Mouse (Mus musculus) neural tube, embryonic 14.5 days (tissue): Measurements from ENCODE around the gene Kcnk12. TPM values are rescaled to one million over a fixed set of nuclear protein-coding genes. Genes with fewer than 3 reads are reported as not detected.

Experiments used
- ATAC-seq: fragments of 200-750 bp; cut with Nextera tagmentation; 2 replicates; pipeline ENCODE4 v1.8.0; 2017; ENCODE audit warnings: low read depth, mild to moderate bottlenecking, moderate TSS enrichment, moderate library complexity
- H3K27ac ChIP-seq: fragments of 300-500 bp; sonication (generic); 2 replicates; pipeline ENCODE4 v1.5.1; 2014; ENCODE audit warnings: low read depth, mild to moderate bottlenecking, control low read depth, low read length, moderate library complexity, mixed read lengths
- H3K27me3 ChIP-seq: fragments of 300-500 bp; sonication (generic); 2 replicates; pipeline ENCODE4 v1.6.1; 2014; ENCODE audit warnings: low read length; ENCODE audit not compliant: control insufficient read depth, insufficient read depth
- H3K36me3 ChIP-seq: fragments of 300-500 bp; sonication (generic); 2 replicates; pipeline ENCODE4 v1.6.1; 2014; ENCODE audit warnings: low read length, mixed read lengths; ENCODE audit not compliant: control insufficient read depth, insufficient read depth
- H3K4me1 ChIP-seq: fragments of 300-500 bp; sonication (generic); 2 replicates; pipeline ENCODE4 v1.6.1; 2014; ENCODE audit warnings: low read length; ENCODE audit not compliant: control insufficient read depth, insufficient read depth
- H3K4me2 ChIP-seq: fragments of 300-500 bp; sonication (generic); 2 replicates; pipeline ENCODE4 v1.6.1; 2014; ENCODE audit warnings: mild to moderate bottlenecking, low read depth, low read length, control low read depth
- H3K4me3 ChIP-seq: fragments of 300-500 bp; sonication (generic); 2 replicates; pipeline ENCODE4 v1.5.1; 2014; ENCODE audit warnings: low read depth, low read length, control low read depth, mixed read lengths
- H3K9ac ChIP-seq: fragments of 300-500 bp; sonication (generic); replicated peaks from 2 replicates; pipeline ENCODE4 v1.6.1; 2014; ENCODE audit warnings: low read depth, mild to moderate bottlenecking, control low read depth, low read length, mixed read lengths
- H3K9me3 ChIP-seq: fragments of 300-500 bp; sonication (generic); 2 replicates; pipeline ENCODE4 v1.6.1; 2016; ENCODE audit warnings: low read length; ENCODE audit not compliant: control insufficient read depth
- WGBS: fragments of 180-500 bp; shearing (Covaris S2); extraction: QIAGEN DNeasy Blood & Tissue Kit; methylation state at CpG from one replicate; pipeline ENCODE4 v1.1.7; 2014; 5-methylcytosine and 5-hydroxymethylcytosine counted together
- polyA plus RNA-seq: library from polyadenylated mRNA; unstranded; fragments of >200 nt; fragmentation: Nextera tagmentation; extraction: Ambion mirVana; gene quantifications from 2 replicates; pipeline ENCODE4 v1.2.1, GENCODE M21; 2014

Kcnk12 gene
- 0.95 and 1.3 TPM in 2 replicates for polyA plus RNA-seq

DNA sequence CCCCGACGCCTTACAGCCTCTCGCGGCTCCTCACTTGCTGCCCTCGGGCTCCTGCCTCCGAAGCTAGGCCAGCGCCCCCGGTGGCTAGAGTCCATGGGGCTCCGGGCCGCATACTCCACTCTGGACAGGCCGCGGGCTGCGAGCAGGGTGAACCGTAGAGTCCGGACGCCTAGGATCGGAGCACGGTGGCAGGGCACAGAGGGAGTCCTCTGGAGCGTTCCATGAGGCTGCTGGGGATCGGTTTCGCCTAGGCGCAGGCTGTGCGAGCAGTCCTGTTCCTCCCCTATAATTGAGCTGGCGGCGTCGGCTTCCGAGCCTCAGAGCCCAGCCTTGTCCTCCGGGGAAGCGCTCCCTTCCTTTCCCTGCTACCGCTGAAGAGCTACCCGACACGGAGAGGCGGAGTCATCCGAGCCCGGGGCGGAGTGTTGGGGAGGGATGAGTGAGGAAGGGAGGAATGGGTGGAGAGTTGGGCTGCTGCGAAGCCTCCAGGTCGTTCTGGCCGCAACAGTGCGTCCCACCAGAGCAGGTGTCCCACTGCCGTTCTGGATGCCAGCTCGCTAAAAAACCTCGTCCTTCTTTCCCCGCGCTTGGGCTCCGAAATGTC lies at the start of gene Kcnk12:
Kcnk12 (minus strand) TSS at position 307 of the 604 bp plus-strand sequence.
- peak within 1 kb of the TSS; percentile 94 for H3K4me2 ChIP-seq
- peaks cover 49% of the 10 kb centered on the region for H3K27me3 ChIP-seq
- H3K4me1 ChIP-seq: peaks cover 22% of the 10 kb centered on the region; the same call in 1 of the 2 replicates
- under 1% methylated on average over 41 of the region's 46 CpGs for WGBS
- H3K36me3 ChIP-seq: no peaks in the 10 kb centered on the region
- no peaks in the 10 kb centered on the region for H3K9me3 ChIP-seq
- peak; percentile 71 for ATAC-seq
- no peak within 1 kb of the TSS for H3K27ac ChIP-seq
- peak within 1 kb of the TSS; percentile 50 for H3K9ac ChIP-seq
- H3K4me3 ChIP-seq: peak within 1 kb of the TSS; percentile 47

DNA sequence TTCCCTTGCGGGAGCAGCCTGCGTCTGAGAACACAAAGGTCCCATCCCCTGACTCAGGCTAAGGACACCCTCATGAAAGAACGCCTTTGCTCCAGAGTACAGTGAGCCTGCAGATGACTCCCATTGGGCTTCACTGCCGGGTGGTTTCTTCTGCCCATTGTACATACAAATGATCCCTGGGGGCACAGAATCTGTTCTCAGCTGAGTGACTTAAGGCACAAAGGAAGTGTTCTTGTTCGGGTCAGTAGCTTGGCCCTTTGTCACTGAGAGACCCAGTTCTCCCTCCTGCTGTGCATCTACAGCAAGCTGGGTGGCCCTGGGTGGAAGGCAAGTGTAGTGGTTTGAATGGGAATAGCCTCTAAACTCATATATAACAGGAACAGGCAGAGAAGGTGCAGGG lies 44.4 kb upstream of the Kcnk12 start:
- no peaks in the 10 kb centered on the region for H3K9me3 ChIP-seq
- no peak overlapping the region for H3K27ac ChIP-seq
- no peaks in the 10 kb centered on the region for H3K27me3 ChIP-seq
- H3K4me2 ChIP-seq: no peak overlapping the region
- H3K36me3 ChIP-seq: no peaks in the 10 kb centered on the region
- no peak for ATAC-seq
- no peaks in the 10 kb centered on the region for H3K4me1 ChIP-seq
- H3K4me3 ChIP-seq: no peak overlapping the region
- H3K9ac ChIP-seq: no peak overlapping the region
- 75% methylated on average over 5 of the region's 5 CpGs for WGBS

- Histone ChIP-seq H3K4me1 (no peaks in the 10 kb centered on the region), H3K36me3 (no peaks in the 10 kb centered on the region), H3K27me3 (no peaks in the 10 kb centered on the region), H3K4me2 (no peak overlapping the region), H3K9ac (no peak overlapping the region), H3K27ac (no peak overlapping the region), H3K9me3 (no peaks in the 10 kb centered on the region), H3K4me3 (no peak overlapping the region)
- WGBS: 78% methylated on average over 7 of the region's 7 CpGs
- ATAC-seq: no peak
Observed at GRCm38 (mm10) chr17:87840079-87840478, 42.3 kb upstream of the Kcnk12 start.

DNA sequence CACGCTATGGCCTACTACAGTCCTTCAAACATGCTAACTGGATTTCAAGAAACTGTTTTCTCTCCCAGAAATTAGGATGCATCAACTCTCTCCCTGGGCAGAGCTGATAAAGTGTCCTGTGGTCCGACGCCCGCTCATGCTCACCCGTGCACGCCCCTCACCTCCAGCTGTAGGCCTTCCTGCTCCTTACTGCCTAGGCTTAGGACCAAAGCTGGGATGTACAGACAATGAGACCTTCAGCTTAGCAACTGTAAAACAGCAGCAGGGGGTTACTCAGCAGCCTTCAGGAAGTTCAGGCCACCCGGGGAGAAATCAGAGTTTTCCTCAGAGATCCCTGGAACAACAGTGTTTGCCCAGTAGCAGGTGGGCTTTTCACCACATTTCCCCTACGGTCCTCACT lies 37.1 kb upstream of the Kcnk12 start:
- Histone ChIP-seq H3K9me3 (no peaks in the 10 kb centered on the region), H3K36me3 (no peaks in the 10 kb centered on the region), H3K27me3 (no peaks in the 10 kb centered on the region), H3K4me2 (no peak overlapping the region), H3K27ac (no peak overlapping the region), H3K4me1 (no peaks in the 10 kb centered on the region), H3K9ac (no peak overlapping the region), H3K4me3 (no peak overlapping the region)
- WGBS: 20% methylated on average over 8 of the region's 8 CpGs
- ATAC-seq: no peak

DNA sequence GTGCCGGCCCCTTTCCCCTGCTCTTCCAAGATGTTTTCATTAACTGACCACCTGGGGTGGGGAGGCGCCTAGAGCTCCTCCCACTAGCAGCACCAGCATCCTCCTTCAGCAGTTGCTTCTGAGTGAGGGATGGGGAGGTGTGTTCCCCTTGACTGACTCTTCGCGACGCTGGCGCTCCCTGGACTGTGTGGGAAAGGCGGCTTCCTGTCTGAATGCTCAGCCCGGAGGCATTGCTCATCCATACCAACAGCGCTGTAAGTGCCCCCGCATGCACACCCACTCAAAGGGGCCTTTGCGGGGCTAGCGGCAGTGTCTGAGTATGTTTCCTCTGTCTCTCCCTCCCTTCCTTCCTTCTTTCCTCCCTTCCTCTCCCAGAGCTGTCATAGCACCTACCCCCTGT lies 29.1 kb upstream of the Kcnk12 start:
- H3K27ac ChIP-seq: no peak overlapping the region
- H3K4me3 ChIP-seq: no peak overlapping the region
- H3K36me3 ChIP-seq: no peaks in the 10 kb centered on the region
- no peaks in the 10 kb centered on the region for H3K27me3 ChIP-seq
- no peak overlapping the region for H3K9ac ChIP-seq
- H3K4me1 ChIP-seq: no peaks in the 10 kb centered on the region
- H3K4me2 ChIP-seq: peak overlapping the region; percentile 14; the same call in 1 of the 2 replicates
- no peak; the same call in 1 of the 2 replicates for ATAC-seq
- WGBS: 20% methylated on average over 12 of the region's 12 CpGs
- H3K9me3 ChIP-seq: no peaks in the 10 kb centered on the region

DNA sequence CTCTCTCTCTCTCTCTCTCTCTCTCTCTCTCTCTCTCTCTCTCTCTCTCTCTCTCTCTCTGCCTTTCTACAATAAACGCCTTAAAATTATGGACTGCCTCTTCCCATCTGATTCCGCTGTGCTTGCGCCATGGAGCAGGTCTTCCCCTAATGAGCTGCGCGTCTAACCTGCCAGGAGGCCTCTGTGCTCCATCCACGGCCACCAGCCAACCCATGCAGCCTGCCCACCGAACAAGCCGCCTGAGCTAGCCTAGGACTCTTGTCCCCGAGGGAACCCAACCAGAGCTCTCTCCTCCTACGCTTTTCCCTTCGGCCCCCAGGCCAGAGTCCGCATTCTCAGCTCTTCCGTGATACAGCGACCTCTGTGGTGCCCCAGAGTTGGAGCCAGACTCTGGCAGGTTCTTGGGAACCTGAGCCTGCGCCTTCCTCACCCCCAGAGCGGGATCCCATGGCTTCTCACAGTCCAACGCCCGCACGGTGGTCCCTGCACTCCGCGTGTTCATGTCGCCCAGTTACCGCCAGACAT lies 28.3 kb upstream of the Kcnk12 start:
- ATAC-seq: no peak

GRCm38 (mm10) chr17:87825454-87826008 lies 27.7 kb upstream of the Kcnk12 start:
- ATAC-seq: 0 out of 2 replicates have a peak, but pooled peaks have one; percentile 28
- H3K9me3 ChIP-seq: no peaks in the 10 kb centered on the region
- no peak overlapping the region for H3K4me2 ChIP-seq
- no peak overlapping the region for H3K9ac ChIP-seq
- no peaks in the 10 kb centered on the region for H3K36me3 ChIP-seq
- H3K27me3 ChIP-seq: no peaks in the 10 kb centered on the region
- no peaks in the 10 kb centered on the region for H3K4me1 ChIP-seq
- no peak overlapping the region for H3K4me3 ChIP-seq
- no peak overlapping the region for H3K27ac ChIP-seq
- 37% methylated on average over 5 of the region's 5 CpGs for WGBS

More for the DNA sequence above, 28.3 kb upstream of the Kcnk12 start:
- Histone ChIP-seq H3K36me3 (no peaks in the 10 kb centered on the region), H3K4me3 (no peak overlapping the region), H3K4me1 (no peaks in the 10 kb centered on the region), H3K27me3 (no peaks in the 10 kb centered on the region), H3K9ac (no peak overlapping the region), H3K4me2 (no peak overlapping the region), H3K27ac (no peak overlapping the region), H3K9me3 (no peaks in the 10 kb centered on the region)
- 28% methylated on average over 23 of the region's 23 CpGs for WGBS

DNA sequence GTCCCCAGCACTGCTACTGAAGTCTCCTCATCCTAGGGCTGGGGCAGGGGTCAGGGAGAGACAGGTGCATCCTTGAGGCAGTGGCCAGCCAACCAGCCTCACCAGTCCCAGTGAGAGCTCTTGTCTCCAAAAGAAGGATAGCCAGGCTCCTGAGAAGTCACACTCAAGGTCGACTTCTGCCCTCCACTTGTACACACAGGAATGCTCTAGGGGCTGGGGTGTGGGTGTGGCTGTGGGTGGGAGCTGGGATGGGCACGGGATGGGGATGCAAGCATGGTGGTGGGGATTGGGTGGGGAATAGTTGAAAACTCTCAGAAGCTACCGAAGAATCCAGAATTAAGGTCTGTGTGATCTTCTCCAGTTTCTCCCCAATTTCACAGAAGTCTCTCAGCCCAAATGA lies 25.2 kb upstream of the Kcnk12 start:
- Histone ChIP-seq H3K36me3 (no peaks in the 10 kb centered on the region), H3K9ac (no peak overlapping the region), H3K27me3 (no peaks in the 10 kb centered on the region), H3K27ac (no peak overlapping the region), H3K4me1 (no peaks in the 10 kb centered on the region), H3K9me3 (no peaks in the 10 kb centered on the region), H3K4me2 (no peak overlapping the region), H3K4me3 (no peak overlapping the region)
- no peak for ATAC-seq
- whole genome bisulfite sequencing: 77% methylated on average over 3 of the region's 3 CpGs

GRCm38 (mm10) chr17:87809556-87809955 lies 11.8 kb upstream of the Kcnk12 start:
- 72% methylated on average over 2 of the region's 2 CpGs for WGBS
- Histone ChIP-seq H3K27ac (no peak overlapping the region), H3K4me1 (no peaks in the 10 kb centered on the region), H3K4me3 (no peak overlapping the region), H3K9me3 (no peaks in the 10 kb centered on the region), H3K4me2 (no peak overlapping the region), H3K9ac (no peak overlapping the region), H3K36me3 (no peaks in the 10 kb centered on the region), H3K27me3 (no peaks in the 10 kb centered on the region)
- ATAC-seq: no peak
